Mouse (Mus musculus) liver, adult (tissue): ENCODE measurements around the gene Gm49337.

Experiments used
- GATA4 ChIP-seq: IDR thresholded peaks from 2 replicates; pipeline ENCODE4 v1.6.1; 2014; ENCODE audit warnings: mild to moderate bottlenecking, low read length; ENCODE audit not compliant: insufficient replicate concordance

Gm49337 gene

GRCm38 (mm10) chr4:116151238-116151637, 21.9 kb upstream of the Gm49337 start, which contains the start of gene Lurap1:
Gene Lurap1 (minus strand): TSS chr4:116151338.
- no peak for TF ChIP-seq GATA4

GRCm38 (mm10) chr4:116152702-116153101, 20.5 kb upstream of the Gm49337 start:
- no peak for TF ChIP-seq GATA4

GRCm38 (mm10) chr4:116157882-116158281, 15.3 kb upstream of the Gm49337 start:
- TF ChIP-seq GATA4: no peak

- no peak for TF ChIP-seq GATA4
Observed at GRCm38 (mm10) chr4:116159912-116160311, 13.3 kb upstream of the Gm49337 start.

- TF ChIP-seq GATA4: no peak
Observed at GRCm38 (mm10) chr4:116160769-116161168, 12.4 kb upstream of the Gm49337 start.

- no peak for TF ChIP-seq GATA4
Observed at GRCm38 (mm10) chr4:116162142-116162541, 11.0 kb upstream of the Gm49337 start.

GRCm38 (mm10) chr4:116164759-116165554, 8.2 kb upstream of the Gm49337 start:
- TF ChIP-seq GATA4: no peak

GRCm38 (mm10) chr4:116165708-116166407, 7.3 kb upstream of the Gm49337 start:
- TF ChIP-seq GATA4: no peak

- TF ChIP-seq GATA4: no peak
Observed at GRCm38 (mm10) chr4:116167404-116167803, 5.8 kb upstream of the Gm49337 start, which contains the start of gene Tspan1. Gene Tspan1 (minus strand): TSS chr4:116167601.

GRCm38 (mm10) chr4:116168617-116169352, 4.4 kb upstream of the Gm49337 start:
- no peak for TF ChIP-seq GATA4

GRCm38 (mm10) chr4:116169353-116169672, 3.9 kb upstream of the Gm49337 start:
- TF ChIP-seq GATA4: no peak

- no peak for TF ChIP-seq GATA4
Observed at GRCm38 (mm10) chr4:116173752-116174151, 568 bp downstream of the Gm49337 start.

GRCm38 (mm10) chr4:116174466-116175116, 1.4 kb downstream of the Gm49337 start:
- TF ChIP-seq GATA4: no peak

GRCm38 (mm10) chr4:116175136-116175535, 2.0 kb downstream of the Gm49337 start:
- TF ChIP-seq GATA4: no peak
